Mouse (Mus musculus) midbrain, postnatal 0 days (tissue): ENCODE measurements around the gene 2210016L21Rik. TPM values are rescaled to one million over a fixed set of nuclear protein-coding genes. Genes with fewer than 3 reads are reported as not detected.

ENCODE experiments used
- ATAC-seq: fragments of 200-750 bp; cut with Nextera tagmentation; 2 replicates; pipeline ENCODE4 v1.8.0; 2017; ENCODE audit warnings: moderate number of reproducible peaks, mild to moderate bottlenecking, moderate TSS enrichment, moderate library complexity; ENCODE audit not compliant: low FRiP score
- DNase-seq: peaks from one replicate; pipeline ENCODE4 v3.0.0-alpha.2; 2015; ENCODE audit warnings: low spot score
- H3K27ac ChIP-seq: fragments of 300-500 bp; sonication (generic); 2 replicates; pipeline ENCODE4 v1.5.1; 2014; ENCODE audit warnings: low read depth, mild to moderate bottlenecking, low read length, mixed read lengths
- H3K27me3 ChIP-seq: fragments of 300-500 bp; sonication (generic); 2 replicates; pipeline ENCODE4 v1.6.1; 2014; ENCODE audit warnings: low read length, control low read depth, mixed read lengths; ENCODE audit not compliant: insufficient read depth
- H3K36me3 ChIP-seq: fragments of 300-500 bp; sonication (generic); 2 replicates; pipeline ENCODE4 v1.6.1; 2014; ENCODE audit warnings: low read length, control low read depth, mixed read lengths; ENCODE audit not compliant: insufficient read depth
- H3K4me1 ChIP-seq: fragments of 300-500 bp; sonication (generic); 2 replicates; pipeline ENCODE4 v1.6.1; 2014; ENCODE audit warnings: mild to moderate bottlenecking, control low read depth, antibody characterized with exemption, low read length, mixed read lengths; ENCODE audit not compliant: insufficient read depth
- H3K4me2 ChIP-seq: fragments of 300-500 bp; sonication (generic); 2 replicates; pipeline ENCODE4 v1.6.1; 2014; ENCODE audit warnings: low read depth, mild to moderate bottlenecking, low read length, mixed read lengths; ENCODE audit not compliant: poor library complexity, severe bottlenecking
- H3K4me3 ChIP-seq: fragments of 300-500 bp; sonication (generic); 2 replicates; pipeline ENCODE4 v1.5.1; 2014; ENCODE audit warnings: low read depth, mild to moderate bottlenecking, low read length, moderate library complexity
- H3K9ac ChIP-seq: fragments of 300-500 bp; sonication (generic); replicated peaks from 2 replicates; pipeline ENCODE4 v1.6.1; 2014; ENCODE audit warnings: mild to moderate bottlenecking, low read length, moderate library complexity, mixed read lengths; ENCODE audit not compliant: poor library complexity, severe bottlenecking
- H3K9me3 ChIP-seq: fragments of 300-500 bp; sonication (generic); 2 replicates; pipeline ENCODE4 v1.6.1; 2016; ENCODE audit warnings: low read length, control low read depth
- CTCF ChIP-seq: IDR thresholded peaks from 2 replicates; pipeline ENCODE4 v1.5.1; 2016; ENCODE audit warnings: antibody characterized with exemption, mild to moderate bottlenecking
- WGBS: fragments of 180-500 bp; shearing (Covaris S2); extraction: QIAGEN DNeasy Blood & Tissue Kit; methylation state at CpG from one replicate; pipeline ENCODE4 v1.1.7; 2014; 5-methylcytosine and 5-hydroxymethylcytosine counted together
- polyA plus RNA-seq: library from polyadenylated mRNA; unstranded; fragments of >200 nt; fragmentation: Nextera tagmentation; extraction: Ambion mirVana; gene quantifications from 2 replicates; pipeline ENCODE4 v1.2.1, GENCODE M21; 2015
- total RNA-seq: library from RNA; depleted of rRNA; stranded (reverse); fragments of >200 nt; gene quantifications from 2 replicates; pipeline ENCODE4 v1.2.3, GENCODE M21; 2014; rRNA removed

2210016L21Rik gene
- total RNA-seq: 62.9 and 71.3 TPM in 2 replicates
- 189 and 225 TPM in 2 replicates for polyA plus RNA-seq

DNA sequence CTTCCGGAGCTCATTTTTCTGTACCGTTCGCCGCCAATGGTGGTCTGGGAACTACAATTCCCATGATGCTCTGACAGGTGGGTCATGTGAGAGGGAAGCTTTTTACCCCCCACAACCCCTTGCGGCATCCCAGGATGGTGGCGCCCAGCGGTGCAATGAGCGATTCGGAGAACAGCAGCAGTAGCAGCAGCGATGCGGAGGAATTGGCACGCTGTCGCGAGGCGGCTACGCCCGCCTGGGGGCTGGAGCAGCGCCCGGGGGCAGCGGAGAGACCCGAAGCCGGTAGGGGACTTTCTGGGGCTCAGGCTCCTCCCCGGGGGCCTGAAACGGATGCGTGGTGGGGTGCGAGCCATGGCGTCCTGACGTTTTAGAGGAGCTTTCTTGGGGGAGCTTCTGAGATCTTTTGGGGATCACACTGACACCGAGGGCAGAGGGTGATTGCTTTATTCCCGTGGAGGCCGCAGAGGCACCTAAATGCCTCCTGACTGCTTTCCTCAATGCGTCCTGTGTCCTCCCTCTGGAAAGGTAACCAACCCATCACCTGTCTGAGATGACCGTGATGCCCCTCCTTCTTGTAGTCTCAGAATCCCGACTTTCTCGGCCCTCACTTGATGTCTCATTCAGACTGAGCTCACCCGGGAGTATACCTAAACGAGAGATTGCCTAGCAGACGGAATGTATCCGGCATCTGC is at the start of gene 2210016L21Rik:
Gene 2210016L21Rik (plus strand): TSS at position 85 of the 692 bp plus-strand sequence.
- no peaks in the 10 kb centered on the region for H3K27me3 ChIP-seq
- under 1% methylated on average over 39 of the region's 39 CpGs for WGBS
- peak; percentile 90 for ATAC-seq
- peaks cover 6% of the 10 kb centered on the region; the same call in 1 of the 2 replicates for H3K4me1 ChIP-seq
- peak within 1 kb of the TSS; percentile 65 for H3K4me2 ChIP-seq
- DNase-seq: peak; percentile 95
- peak within 1 kb of the TSS; percentile 91 for H3K4me3 ChIP-seq
- peaks cover 17% of the 10 kb centered on the region for H3K36me3 ChIP-seq
- peak within 1 kb of the TSS; percentile 94 for H3K27ac ChIP-seq
- H3K9me3 ChIP-seq: no peaks in the 10 kb centered on the region
- TF ChIP-seq CTCF: peak; percentile 48
- peak within 1 kb of the TSS; percentile 94 for H3K9ac ChIP-seq

GRCm38 (mm10) chr5:114895542-114895941 is 46.4 kb upstream of the 2210016L21Rik start:
- H3K4me2 ChIP-seq: no peak overlapping the region
- DNase-seq: no peak
- no peaks in the 10 kb centered on the region for H3K36me3 ChIP-seq
- H3K9me3 ChIP-seq: no peaks in the 10 kb centered on the region
- no peak for ATAC-seq
- no peak overlapping the region for H3K27ac ChIP-seq
- no peaks in the 10 kb centered on the region for H3K27me3 ChIP-seq
- TF ChIP-seq CTCF: no peak
- no peaks in the 10 kb centered on the region for H3K4me1 ChIP-seq
- no peak overlapping the region for H3K9ac ChIP-seq
- WGBS: 87% methylated on average over 4 of the region's 4 CpGs
- no peak overlapping the region for H3K4me3 ChIP-seq

- Histone ChIP-seq H3K4me3 (no peak within 1 kb of the TSS), H3K36me3 (no peaks in the 10 kb centered on the region), H3K4me2 (peak within 1 kb of the TSS; percentile 28), H3K9me3 (no peaks in the 10 kb centered on the region), H3K9ac (no peak within 1 kb of the TSS), H3K27ac (no peak within 1 kb of the TSS), H3K27me3 (no peaks in the 10 kb centered on the region), H3K4me1 (no peaks in the 10 kb centered on the region)
- ATAC-seq: no peak
- no peak for TF ChIP-seq CTCF
- DNase-seq: no peak
- 62% methylated on average over 13 of the region's 13 CpGs for WGBS
These were observed 45.1 kb upstream of the 2210016L21Rik start, which contains the start of gene Oasl2 for GRCm38 (mm10) chr5:114896688-114897373. Gene Oasl2 (plus strand): TSS chr5:114896936.

DNA sequence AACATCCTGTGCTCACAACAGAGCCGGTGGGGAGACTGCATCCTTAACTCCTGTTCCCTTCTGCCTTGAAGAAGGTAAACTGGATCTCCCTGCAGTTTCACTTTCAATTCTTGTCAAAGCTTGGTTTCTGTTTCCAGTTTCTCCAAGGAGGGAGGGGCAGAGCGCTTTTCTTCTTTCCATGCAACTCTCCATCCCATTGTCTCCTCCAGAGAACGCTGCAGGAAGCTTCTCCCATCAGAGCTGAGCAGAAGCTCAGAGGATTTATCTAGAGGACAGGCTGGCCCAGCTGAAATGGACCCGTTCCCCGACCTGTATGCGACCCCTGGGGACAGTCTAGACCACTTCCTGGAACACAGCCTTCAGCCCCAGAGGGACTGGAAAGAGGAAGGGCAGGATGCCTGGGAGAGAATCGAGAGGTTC is 44.6 kb upstream of the 2210016L21Rik start:
- Histone ChIP-seq H3K27me3 (no peaks in the 10 kb centered on the region), H3K4me1 (no peaks in the 10 kb centered on the region), H3K4me2 (peak overlapping the region; percentile 28), H3K4me3 (no peak overlapping the region), H3K9ac (no peak overlapping the region), H3K9me3 (no peaks in the 10 kb centered on the region), H3K36me3 (no peaks in the 10 kb centered on the region), H3K27ac (no peak overlapping the region)
- DNase-seq (no peak), ATAC-seq (no peak)
- 12% methylated on average over 7 of the region's 7 CpGs for WGBS
- no peak for TF ChIP-seq CTCF

GRCm38 (mm10) chr5:114898857-114899256 is 43.1 kb upstream of the 2210016L21Rik start:
- Histone ChIP-seq H3K4me2 (no peak overlapping the region), H3K4me3 (no peak overlapping the region), H3K9ac (no peak overlapping the region), H3K27ac (no peak overlapping the region), H3K36me3 (no peaks in the 10 kb centered on the region), H3K9me3 (no peaks in the 10 kb centered on the region), H3K27me3 (no peaks in the 10 kb centered on the region), H3K4me1 (no peaks in the 10 kb centered on the region)
- DNase-seq: no peak
- 76% methylated on average over 7 of the region's 7 CpGs for WGBS
- ATAC-seq: no peak
- no peak for TF ChIP-seq CTCF

GRCm38 (mm10) chr5:114902413-114902812 is 39.5 kb upstream of the 2210016L21Rik start:
- no peaks in the 10 kb centered on the region for H3K36me3 ChIP-seq
- TF ChIP-seq CTCF: peak; percentile 87
- H3K9ac ChIP-seq: no peak overlapping the region
- no peak overlapping the region for H3K4me2 ChIP-seq
- 38% methylated on average over 1 of the region's 1 CpGs for WGBS
- DNase-seq: peak; percentile 68
- H3K4me1 ChIP-seq: no peaks in the 10 kb centered on the region
- no peak overlapping the region for H3K4me3 ChIP-seq
- no peak overlapping the region for H3K27ac ChIP-seq
- no peak for ATAC-seq
- H3K27me3 ChIP-seq: no peaks in the 10 kb centered on the region
- H3K9me3 ChIP-seq: no peaks in the 10 kb centered on the region
